10 mouse cellular contexts compared by ENCODE assay signal in genomic region chr4:130560576-130561310, GRCm38 (mm10). TPM values are rescaled to one million over a fixed set of nuclear protein-coding genes. Genes with fewer than 3 reads are reported as not detected.
DNase-seq lines count a peak whose midpoint lies in the region; ATAC-seq lines count a peak whose summit lies in the region.
"Had no signal": no experiment of that assay in that cellular context is flagged by ENCODE, and none has a peak within 500 bp of the region (broad histone marks: within the 10 kb centered on the region; RNA-seq: fewer than 3 reads in every experiment).

No protein-coding gene starts in this region.

- H3K4me2 ChIP-seq in forebrain, embryonic 11.5 days (ENCODE audit: low read depth, low read length, severe bottlenecking) = no peak overlapping the region
- 0 out of 2 replicates have a peak overlapping the region, but pooled peaks have one; percentile 20 for H3K4me2 ChIP-seq in intestine, embryonic 16.5 days (ENCODE audit: low read depth, low read length)
- H3K4me2 ChIP-seq in neural tube, embryonic 12.5 days (replicated peaks) = peak overlapping the region; percentile 25; the same call in 1 of the 2 replicates

- no peak overlapping the region for H3K9ac ChIP-seq in forebrain, embryonic 11.5 days (ENCODE audit: low read length)
- peak overlapping the region; percentile 44; the same call in 1 of the 2 replicates for H3K9ac ChIP-seq in intestine, embryonic 16.5 days (ENCODE audit: low read depth, low read length)
- 0 out of 2 replicates have a peak overlapping the region, but pooled peaks have one; percentile 17 for H3K9ac ChIP-seq in neural tube, embryonic 12.5 days

- no peaks in the 10 kb centered on the region for H3K9me3 ChIP-seq in forebrain, embryonic 10.5 days
- no peaks in the 10 kb centered on the region for H3K9me3 ChIP-seq in forebrain, embryonic 11.5 days (ENCODE audit: control insufficient read depth, low read length)
- H3K9me3 ChIP-seq in embryonic facial prominence, embryonic 10.5 days = no peaks in the 10 kb centered on the region
- no peaks in the 10 kb centered on the region for H3K9me3 ChIP-seq in intestine, embryonic 16.5 days (ENCODE audit: control insufficient read depth, low read length)
- H3K9me3 ChIP-seq in neural tube, embryonic 12.5 days = no peaks in the 10 kb centered on the region

- ATAC-seq in forebrain, embryonic 11.5 days (replicated peaks; ENCODE audit: low FRiP score) = no peak
- ATAC-seq in intestine, embryonic 16.5 days = peak; percentile 88
- no peak for ATAC-seq in neural tube, embryonic 12.5 days (ENCODE audit: low FRiP score, low read depth)

- peaks cover 52% of the 10 kb centered on the region for H3K36me3 ChIP-seq in forebrain, embryonic 10.5 days (replicated peaks)
- H3K36me3 ChIP-seq in forebrain, embryonic 11.5 days (ENCODE audit: control insufficient read depth, insufficient read depth, low read length) = no peaks in the 10 kb centered on the region
- H3K36me3 ChIP-seq in embryonic facial prominence, embryonic 10.5 days (replicated peaks) = peaks cover 50% of the 10 kb centered on the region
- no peaks in the 10 kb centered on the region for H3K36me3 ChIP-seq in intestine, embryonic 16.5 days (ENCODE audit: control insufficient read depth, insufficient read depth, low read length)
- peaks cover 7% of the 10 kb centered on the region; the same call in 1 of the 2 replicates for H3K36me3 ChIP-seq in neural tube, embryonic 12.5 days

- DNase-seq in forebrain, embryonic 10.5 days (ENCODE audit: extremely low spot score, low spot score) = no peak
- no peak for DNase-seq in forebrain, embryonic 11.5 days (ENCODE audit: low spot score)
- DNase-seq in embryonic facial prominence, embryonic 10.5 days (ENCODE audit: low spot score) = no peak
- DNase-seq in right cerebral cortex, adult 2 months (ENCODE audit: low spot score in 2 of 2) = no peak
- no peak for DNase-seq in spleen, adult 12 weeks (ENCODE audit: low spot score)
- no peak for DNase-seq in heart, postnatal 10 days
- DNase-seq: lung, postnatal 10 days; retina, postnatal 1 day had no signal

- peak overlapping the region; percentile 46 for H3K27ac ChIP-seq in forebrain, embryonic 10.5 days
- no peak overlapping the region for H3K27ac ChIP-seq in forebrain, embryonic 11.5 days (ENCODE audit: low read depth, low read length)
- H3K27ac ChIP-seq in embryonic facial prominence, embryonic 10.5 days (replicated peaks) = 0 out of 2 replicates have a peak overlapping the region, but pooled peaks have one; percentile 19
- H3K27ac ChIP-seq in intestine, embryonic 16.5 days (ENCODE audit: low read length) = peak overlapping the region; percentile 80
- peak overlapping the region; percentile 48; the same call in 1 of the 2 replicates for H3K27ac ChIP-seq in neural tube, embryonic 12.5 days

- peaks cover 91% of the 10 kb centered on the region for H3K4me1 ChIP-seq in forebrain, embryonic 10.5 days
- peaks cover 16% of the 10 kb centered on the region; the same call in 1 of the 2 replicates for H3K4me1 ChIP-seq in forebrain, embryonic 11.5 days (replicated peaks; ENCODE audit: control insufficient read depth, insufficient read depth, low read length)
- peaks cover 82% of the 10 kb centered on the region for H3K4me1 ChIP-seq in embryonic facial prominence, embryonic 10.5 days
- H3K4me1 ChIP-seq in intestine, embryonic 16.5 days (ENCODE audit: control insufficient read depth, insufficient read depth, low read length) = peaks cover 18% of the 10 kb centered on the region
- peaks cover 80% of the 10 kb centered on the region for H3K4me1 ChIP-seq in neural tube, embryonic 12.5 days

- intact Hi-C loops in heart, postnatal 10 days (cut with DNase I) = no loop called here

- WGBS in forebrain, embryonic 10.5 days = 58% methylated on average over 11 of the region's 11 CpGs
- WGBS in forebrain, embryonic 11.5 days = 48% methylated on average over 11 of the region's 11 CpGs
- 57% methylated on average over 11 of the region's 11 CpGs for whole genome bisulfite sequencing in embryonic facial prominence, embryonic 10.5 days
- WGBS in intestine, embryonic 16.5 days = 33% methylated on average over 11 of the region's 11 CpGs
- WGBS in neural tube, embryonic 12.5 days = 27% methylated on average over 11 of the region's 11 CpGs

- H3K27me3 ChIP-seq in forebrain, embryonic 10.5 days (ENCODE audit: poor library complexity, severe bottlenecking) = no peaks in the 10 kb centered on the region
- H3K27me3 ChIP-seq in forebrain, embryonic 11.5 days (ENCODE audit: control insufficient read depth, insufficient read depth, low read length) = no peaks in the 10 kb centered on the region
- H3K27me3 ChIP-seq in embryonic facial prominence, embryonic 10.5 days (replicated peaks; ENCODE audit: low read depth, poor library complexity, severe bottlenecking) = no peaks in the 10 kb centered on the region
- H3K27me3 ChIP-seq in intestine, embryonic 16.5 days (replicated peaks; ENCODE audit: control insufficient read depth, insufficient read depth, low read length) = no peaks in the 10 kb centered on the region
- peaks cover 25% of the 10 kb centered on the region for H3K27me3 ChIP-seq in neural tube, embryonic 12.5 days (replicated peaks)

- no peak overlapping the region for H3K4me3 ChIP-seq in forebrain, embryonic 10.5 days
- no peak overlapping the region for H3K4me3 ChIP-seq in forebrain, embryonic 11.5 days (ENCODE audit: low read depth, low read length)
- H3K4me3 ChIP-seq in embryonic facial prominence, embryonic 10.5 days = no peak overlapping the region
- no peak overlapping the region; the same call in 1 of the 2 replicates for H3K4me3 ChIP-seq in intestine, embryonic 16.5 days (ENCODE audit: low read length)
- H3K4me3 ChIP-seq in neural tube, embryonic 12.5 days = no peak overlapping the region

RNA-seq across cellular contexts. Expression of gene Nkain1, which starts 13.2 kb away (rescaled TPM):
- 4.1 and 4.5 TPM in 2 replicates for polyA plus RNA-seq in forebrain, embryonic 10.5 days (2016; fragmentation: Nextera tagmentation; extraction: Ambion mirVana)
- polyA plus RNA-seq in forebrain, embryonic 11.5 days (2014; fragmentation: Nextera tagmentation; extraction: Ambion mirVana) = 12.5 and 18.5 TPM in 2 replicates
- 4.5 and 6.2 TPM in 2 replicates for polyA plus RNA-seq in embryonic facial prominence, embryonic 10.5 days (2016; fragmentation: Nextera tagmentation; extraction: Ambion mirVana)
- 0.15 TPM in 1 of 2 replicates, not detected in the other for polyA plus RNA-seq in intestine, embryonic 16.5 days (2015; fragmentation: Nextera tagmentation; extraction: Ambion mirVana)
- 12.8 and 20.1 TPM in 2 replicates for polyA plus RNA-seq in neural tube, embryonic 12.5 days (2016; fragmentation: Nextera tagmentation; extraction: Ambion mirVana)
- total RNA-seq in heart, postnatal 10 days (2021) = 1 to 10 TPM; 6.3 to 7.7 TPM
